Mouse (Mus musculus): ENCODE data around the gene Gspt1.
"Not testable (repeated sequence)": the region's sequence is repeated elsewhere in the genome, so short reads cannot be mapped to it uniquely, and the experiment has no call there.

Gene Gspt1

DNA sequence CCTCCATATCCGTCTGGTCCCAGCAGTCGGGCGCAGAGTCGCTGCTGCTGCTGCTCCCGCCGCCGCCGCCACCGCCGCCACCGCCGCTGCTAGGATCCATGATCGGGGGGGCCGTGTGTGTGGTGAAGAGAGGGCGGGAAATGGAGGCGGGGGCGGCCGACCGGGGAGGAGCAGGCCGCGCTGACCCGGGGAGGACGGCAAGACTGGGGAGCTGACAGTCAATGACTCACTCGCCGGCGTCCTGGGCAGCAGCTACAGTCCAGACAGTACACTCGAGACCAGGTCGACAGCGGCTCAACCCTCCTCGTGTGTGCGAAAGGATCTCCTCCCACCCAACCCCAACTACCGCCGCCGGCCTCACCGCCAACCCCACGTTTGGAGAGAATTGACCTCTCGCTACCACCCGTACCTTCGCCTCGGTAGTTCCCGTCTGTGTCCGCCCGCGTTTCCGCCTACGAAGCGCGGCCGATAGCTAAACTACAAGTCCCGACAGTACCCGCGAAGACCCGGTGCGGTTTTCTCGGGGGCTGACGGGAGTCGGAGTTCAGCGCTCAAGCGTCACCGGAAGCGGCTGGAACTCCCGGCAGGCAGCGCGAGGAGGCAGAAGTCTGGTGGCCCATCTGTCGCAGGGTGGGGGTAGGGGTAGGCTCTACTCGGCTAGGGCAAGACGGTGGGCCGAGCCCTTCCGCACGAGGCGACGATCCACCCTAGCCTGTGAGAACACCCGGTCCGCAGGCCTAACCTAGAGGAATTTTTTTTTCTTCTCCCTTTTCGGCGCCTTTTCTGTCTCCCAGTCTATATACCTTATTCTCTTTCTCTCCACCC, at the start of gene Gspt1:
Gspt1 (minus strand) TSS at position 428 of the 825 bp plus-strand sequence.
- DNase-seq (ENCODE audit: low spot score): peak; percentile 99

- DNase-seq (ENCODE audit: low spot score): no peak
Observed at GRCm38 (mm10) chr16:11303741-11304140, 49.6 kb upstream of the Gspt1 start.

DNA sequence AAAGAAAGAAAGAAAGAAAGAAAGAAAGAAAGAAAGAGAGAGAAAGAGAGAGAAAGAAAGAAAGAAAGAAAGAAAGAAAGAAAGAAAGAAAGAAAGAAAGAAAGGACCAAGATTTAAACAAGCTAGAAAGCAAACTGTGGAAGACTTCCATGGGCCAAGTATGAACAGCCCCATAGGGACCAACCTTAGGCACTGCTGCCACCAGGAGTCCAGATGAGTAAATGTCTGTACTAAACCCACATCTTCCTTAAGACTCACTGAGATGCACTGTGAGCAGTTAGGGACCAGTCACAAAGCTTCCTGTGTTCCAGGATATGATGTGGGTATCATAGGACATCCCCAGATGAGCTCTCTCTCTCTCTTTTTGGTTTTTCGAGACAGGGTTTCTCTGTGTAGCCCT, 43.6 kb upstream of the Gspt1 start:
- not testable (repeated sequence) for DNase-seq (ENCODE audit: low spot score)

DNA sequence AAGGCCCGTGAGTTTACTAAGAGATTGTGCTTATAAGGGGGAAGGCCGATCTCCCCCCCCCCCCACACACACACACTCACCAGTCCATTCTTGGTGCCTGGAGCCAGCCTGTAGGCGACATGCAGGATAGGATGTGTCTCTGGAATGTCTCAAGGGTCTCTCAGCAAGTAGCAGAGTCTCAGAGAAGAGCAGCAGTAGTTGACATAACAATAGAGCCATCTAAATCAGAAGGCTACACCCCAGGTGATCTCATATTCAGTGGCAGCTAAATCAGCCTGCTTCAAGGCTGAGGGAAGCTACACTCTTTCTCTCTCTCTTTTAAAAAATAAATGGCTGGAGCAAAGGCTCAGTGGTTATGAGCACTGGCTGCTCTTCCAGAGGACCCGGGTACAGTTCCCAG, 41.5 kb upstream of the Gspt1 start:
- DNase-seq (ENCODE audit: low spot score): not testable (repeated sequence)

DNA sequence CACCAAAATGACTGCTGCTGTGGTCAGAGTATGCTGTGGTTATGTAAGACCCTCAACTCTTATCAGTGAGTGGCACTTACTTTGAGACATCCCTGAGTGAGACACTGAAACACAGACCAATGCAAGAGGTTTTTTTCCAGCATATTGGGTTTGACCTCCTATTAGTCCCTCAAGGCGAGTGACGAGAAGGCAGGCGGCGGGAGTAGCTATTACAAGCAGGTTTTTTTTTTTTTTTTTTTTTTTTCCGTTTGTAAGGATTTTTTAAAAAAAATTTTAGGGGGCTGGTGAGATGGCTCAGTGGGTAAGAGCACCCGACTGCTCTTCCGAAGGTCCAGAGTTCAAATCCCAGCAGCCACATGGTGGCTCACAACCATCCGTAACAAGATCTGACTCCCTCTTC, 34.7 kb upstream of the Gspt1 start:
- not testable (repeated sequence) for DNase-seq (ENCODE audit: low spot score)

DNA sequence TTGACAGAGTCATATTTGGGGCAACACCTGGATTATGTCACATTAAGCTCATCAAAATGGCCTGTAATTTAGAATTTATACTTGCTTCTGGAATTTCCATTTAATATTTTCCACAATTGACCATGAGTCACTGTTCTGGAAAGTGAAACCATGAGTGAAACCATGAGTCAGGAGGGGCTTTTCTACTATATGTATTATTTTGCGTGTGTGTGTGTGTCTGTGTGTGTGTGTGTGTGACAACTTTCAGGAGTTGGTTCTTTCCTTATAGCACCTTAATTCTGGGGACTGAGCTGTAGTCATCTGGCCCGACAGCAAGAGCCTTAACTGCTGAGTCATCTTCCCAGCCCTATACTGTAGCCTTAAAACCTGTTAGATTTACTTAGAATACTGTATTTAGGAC, 31.8 kb upstream of the Gspt1 start:
- DNase-seq (ENCODE audit: low spot score): no peak

- DNase-seq (ENCODE audit: low spot score): no peak
Observed at GRCm38 (mm10) chr16:11284881-11285280, 30.8 kb upstream of the Gspt1 start.

DNA sequence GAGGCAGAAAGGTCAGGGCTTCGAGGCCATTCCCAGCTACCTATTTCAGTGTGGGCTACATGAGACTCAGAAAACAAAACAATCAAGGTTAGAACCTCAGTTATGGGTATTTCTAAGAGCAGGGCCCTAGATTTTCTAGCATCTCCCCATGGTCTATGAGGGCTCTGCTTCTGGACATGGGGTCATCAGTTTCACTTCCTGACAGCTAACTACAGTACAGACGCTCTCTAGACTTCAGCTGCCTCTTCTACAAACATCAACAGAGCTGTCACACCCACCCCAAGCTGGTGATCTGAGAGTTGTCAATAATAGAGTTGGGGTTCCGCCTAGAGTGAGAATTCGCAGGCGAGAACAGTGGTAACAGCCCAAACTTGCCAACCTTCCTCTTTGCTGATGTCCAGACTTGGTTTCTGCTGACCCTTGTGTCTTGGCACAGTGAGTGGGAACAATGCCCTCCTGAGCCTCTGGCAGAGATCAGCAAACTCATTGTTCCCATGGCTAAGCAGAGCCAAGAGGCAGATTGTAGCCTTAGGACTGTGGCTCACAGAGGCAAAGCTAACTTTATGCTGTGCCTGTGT, 28.6 kb upstream of the Gspt1 start:
- DNase-seq (ENCODE audit: low spot score): no peak

DNA sequence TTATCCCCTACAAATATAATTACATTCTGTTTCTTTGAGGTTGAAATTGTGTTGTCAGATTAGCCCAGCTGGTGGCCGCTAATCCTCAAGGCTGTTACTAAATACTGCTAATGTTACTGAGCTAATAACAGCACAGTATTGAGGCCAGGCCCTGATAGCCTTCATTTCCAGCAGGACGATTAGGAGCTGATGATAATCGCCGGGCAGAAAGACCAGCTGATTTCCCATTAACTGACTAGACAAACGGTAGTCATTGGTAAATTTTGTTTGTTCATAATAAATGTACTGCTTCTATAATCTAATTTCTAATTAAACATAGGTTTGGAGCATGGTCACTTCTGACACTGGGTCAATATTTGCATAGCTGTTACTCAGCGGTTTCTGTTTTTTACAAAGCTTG, 24.7 kb upstream of the Gspt1 start:
- no peak for DNase-seq (ENCODE audit: low spot score)

DNA sequence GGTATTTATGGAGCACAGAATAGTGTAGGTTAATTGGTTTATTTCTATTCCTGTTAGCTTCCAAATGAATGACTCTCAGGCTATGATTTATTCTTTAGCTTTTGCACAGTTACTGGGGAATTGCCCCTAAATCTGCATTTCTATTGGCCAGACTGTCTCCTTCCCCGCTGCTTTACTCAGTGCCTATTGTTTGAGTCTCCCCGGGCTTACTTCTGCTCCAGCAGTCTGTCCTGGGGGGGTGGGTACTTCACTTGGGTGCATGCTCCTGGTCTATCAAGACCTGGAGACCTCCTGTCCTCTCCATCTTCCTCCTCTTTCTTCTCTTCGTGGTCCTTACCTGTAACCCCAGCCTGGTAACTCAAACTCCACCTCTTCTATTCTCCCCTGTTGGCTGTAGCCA, 22.8 kb upstream of the Gspt1 start:
- no peak for DNase-seq (ENCODE audit: low spot score)

GRCm38 (mm10) chr16:11271073-11271472, 16.9 kb upstream of the Gspt1 start:
- DNase-seq (ENCODE audit: low spot score): no peak

- no peak for DNase-seq (ENCODE audit: low spot score)
Observed at GRCm38 (mm10) chr16:11270642-11271041, 16.5 kb upstream of the Gspt1 start.

DNA sequence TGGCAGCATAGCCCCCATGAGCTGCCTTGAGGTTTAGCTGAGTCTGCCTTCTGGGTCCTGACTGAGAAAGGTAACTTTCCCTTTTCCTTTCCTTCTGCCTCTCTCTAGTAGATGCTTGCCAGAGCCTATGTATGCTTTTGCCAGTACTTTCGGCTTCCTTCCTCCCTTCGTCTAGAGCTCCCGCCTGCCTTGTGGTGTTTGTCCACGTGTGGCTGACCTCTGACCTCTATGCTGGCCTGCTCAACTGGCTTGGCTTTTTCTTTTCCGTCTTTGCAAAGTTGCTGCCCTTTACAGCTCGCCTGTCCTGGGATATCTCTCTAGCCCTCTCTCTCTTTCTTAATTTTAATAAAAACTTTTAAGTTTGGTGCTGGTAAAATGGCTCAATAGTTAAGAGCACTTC, 15.7 kb upstream of the Gspt1 start:
- no peak for DNase-seq (ENCODE audit: low spot score)

GRCm38 (mm10) chr16:11266556-11266955, 12.4 kb upstream of the Gspt1 start:
- no peak for DNase-seq (ENCODE audit: low spot score)

GRCm38 (mm10) chr16:11263266-11263665, 9.1 kb upstream of the Gspt1 start:
- no peak for DNase-seq (ENCODE audit: low spot score)

GRCm38 (mm10) chr16:11254723-11255164, 619 bp upstream of the Gspt1 start:
- DNase-seq (ENCODE audit: low spot score): no peak

- DNase-seq (ENCODE audit: low spot score): peak; percentile 76
Observed at GRCm38 (mm10) chr16:11253065-11253831, 877 bp downstream of the Gspt1 start.

DNA sequence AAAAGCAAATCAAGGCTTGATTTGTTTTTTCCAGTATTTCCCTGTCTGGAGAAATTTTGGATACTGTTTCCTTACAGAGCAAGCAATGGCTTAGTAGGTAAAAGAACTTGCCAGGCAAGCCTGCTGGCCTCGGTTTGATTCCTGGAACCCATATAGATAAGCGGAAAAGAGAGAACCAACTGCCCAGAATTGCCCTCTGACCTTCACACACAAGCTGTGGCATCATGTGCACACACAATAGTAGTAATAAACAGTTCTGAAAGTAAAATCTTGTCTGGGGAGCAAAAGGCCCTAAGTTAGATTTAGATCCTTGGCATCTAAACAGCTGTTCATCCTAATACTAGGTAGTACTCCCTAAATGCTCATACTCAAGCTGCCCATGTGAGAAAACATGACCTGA, 6.3 kb downstream of the Gspt1 start:
- DNase-seq (ENCODE audit: low spot score): no peak

DNA sequence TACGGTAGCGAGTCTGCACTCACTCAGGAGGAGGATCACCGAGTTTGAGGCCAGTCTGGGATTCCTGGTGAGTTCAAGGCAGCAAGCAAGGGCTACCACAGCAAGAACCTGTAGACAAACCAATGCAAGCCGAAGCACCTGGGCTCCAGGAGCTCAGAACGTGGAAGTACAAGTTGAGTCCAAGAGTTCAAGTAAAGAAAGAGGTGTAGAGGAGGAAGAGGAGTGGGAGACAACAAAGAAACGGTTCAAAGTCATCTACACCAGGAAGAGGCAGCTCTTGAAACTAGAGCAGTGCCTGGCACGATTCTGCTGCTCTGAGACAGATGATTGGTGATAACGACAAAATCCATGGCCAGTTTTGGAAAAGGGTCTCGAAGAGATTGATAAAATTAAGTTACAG, 8.4 kb downstream of the Gspt1 start:
- DNase-seq (ENCODE audit: low spot score): no peak

DNA sequence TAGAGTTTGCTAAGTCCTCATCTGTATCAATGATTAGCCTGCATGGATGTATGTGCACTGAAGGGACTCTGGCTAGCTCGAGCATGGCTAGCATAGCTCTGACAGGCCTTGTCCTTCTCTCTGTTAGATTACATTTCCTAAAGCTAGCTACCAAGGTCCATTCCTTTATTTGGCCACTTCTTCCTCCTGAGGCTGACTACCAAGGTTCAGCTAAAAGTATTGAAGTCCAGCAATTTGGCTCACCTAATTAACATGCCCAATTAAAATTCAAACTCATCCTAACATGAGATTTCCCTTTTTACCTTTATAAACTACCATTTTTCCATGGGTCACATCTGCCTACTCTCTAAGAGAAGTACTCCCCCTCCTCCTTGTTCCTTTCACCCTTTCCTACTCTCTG, 11.7 kb downstream of the Gspt1 start:
- no peak for DNase-seq (ENCODE audit: low spot score)

GRCm38 (mm10) chr16:11217801-11218200, 36.3 kb downstream of the Gspt1 start:
- no peak for DNase-seq (ENCODE audit: low spot score)

DNA sequence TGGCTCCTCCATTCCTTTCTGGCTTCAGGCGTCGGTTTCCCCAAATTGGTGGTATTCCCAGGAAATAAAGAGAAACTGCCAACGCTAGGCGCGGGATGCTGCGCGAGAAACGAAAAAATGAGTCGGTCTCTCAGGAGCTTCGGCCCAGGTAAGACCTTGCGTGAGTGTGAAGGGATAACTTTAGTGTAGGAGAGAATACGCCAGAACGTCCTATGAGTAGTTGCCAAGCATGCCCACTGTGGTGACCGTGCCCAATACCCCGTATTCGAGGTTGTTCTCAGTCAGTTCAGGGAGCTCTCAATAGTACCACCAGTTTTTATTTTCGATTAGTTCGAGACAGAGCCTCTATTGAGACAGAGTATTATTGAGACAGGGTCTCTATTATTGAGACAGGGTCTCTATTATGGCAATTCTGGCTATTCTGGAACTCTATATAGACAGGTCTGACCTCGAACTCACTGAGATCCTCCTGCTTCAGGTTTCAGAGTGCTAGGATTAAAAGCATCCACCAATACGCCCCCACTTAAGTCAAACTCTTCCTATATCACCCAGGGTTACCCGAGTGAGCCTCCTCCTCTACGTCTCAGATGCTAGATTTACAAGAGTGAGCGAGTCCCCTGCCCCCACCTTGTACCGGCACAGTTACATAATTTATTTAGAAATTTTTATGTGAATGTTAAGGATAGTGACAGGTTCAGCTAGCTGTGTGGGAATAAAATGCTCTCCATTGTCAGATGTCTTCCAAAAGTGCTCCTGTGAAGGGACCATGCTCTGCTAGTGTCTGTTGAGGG, 50.3 kb downstream of the Gspt1 start:
- DNase-seq (ENCODE audit: low spot score): no peak
